Mouse (Mus musculus) thymus, adult 18-20 months (tissue): Measurements from ENCODE around the gene Cd300ld3.
"Not testable (repeated sequence)": the region's sequence is repeated elsewhere in the genome, so short reads cannot be mapped to it uniquely, and the experiment has no call there.

ENCODE experiments used
- DNase-seq, 2 experiments: peaks; one replicate each; pipeline ENCODE4 v3.0.0; 2022; ENCODE audit warnings: mixed read lengths in 2 of 2

The Cd300ld3 gene

GRCm38 (mm10) chr11:115052991-115053390, 4.8 kb upstream of the Cd300ld3 start:
- DNase-seq = no peak

DNA sequence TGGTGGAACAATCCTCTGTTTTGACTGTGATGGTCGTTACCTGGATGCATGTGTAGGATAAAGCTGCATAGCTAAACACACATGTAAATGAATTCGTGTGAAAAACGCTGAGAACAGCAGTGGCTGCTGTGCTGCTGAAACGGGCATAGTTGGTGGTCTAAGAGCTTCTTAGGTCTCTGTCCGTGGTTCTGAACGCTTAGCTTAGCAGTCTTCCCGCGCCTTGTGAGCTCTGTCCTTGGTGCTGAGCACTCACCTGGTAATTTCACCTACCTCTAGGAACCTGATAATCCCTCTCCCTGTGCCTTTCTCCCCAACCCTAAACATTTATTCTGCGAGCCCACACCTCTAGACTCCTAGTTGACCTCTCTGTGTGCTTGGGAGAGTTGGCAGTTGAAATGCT, 4.0 kb upstream of the Cd300ld3 start:
- DNase-seq = no peak

DNA sequence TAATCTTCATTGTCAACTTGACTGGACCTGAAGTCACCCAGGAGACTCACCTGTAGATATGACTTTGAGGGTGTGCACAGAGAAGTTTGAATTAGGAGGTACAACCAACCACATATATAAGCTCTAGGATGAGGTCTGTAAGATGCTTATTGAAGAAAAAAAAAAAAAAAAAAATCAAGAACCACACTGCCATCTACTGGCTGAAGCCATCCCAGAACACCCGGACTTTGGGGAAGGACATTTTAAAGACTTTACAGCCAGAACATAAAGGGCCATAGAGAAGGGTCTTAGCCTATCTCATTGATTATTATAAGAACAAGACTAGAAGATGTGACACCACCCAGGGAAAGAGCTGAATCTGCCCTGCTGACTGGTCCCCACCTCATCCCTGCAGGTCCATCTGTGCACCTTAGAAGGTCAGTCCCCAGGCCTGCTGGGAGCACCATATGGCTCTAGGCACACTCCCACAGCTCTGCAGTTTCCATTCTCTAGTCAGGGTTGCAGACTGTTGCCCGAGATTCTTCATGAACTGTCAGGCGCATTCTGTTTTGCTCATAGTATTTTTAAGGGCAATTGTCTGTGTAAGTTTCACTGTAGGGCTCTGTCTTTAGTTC, 1.2 kb upstream of the Cd300ld3 start:
- DNase-seq = no peak

- DNase-seq = not testable (repeated sequence)
Measured at GRCm38 (mm10) chr11:115037669-115038068, 10.5 kb downstream of the Cd300ld3 start, which contains the start of gene Cd300ld5. Cd300ld5 (minus strand) TSS chr11:115037769.

GRCm38 (mm10) chr11:115026912-115027311, 21.3 kb downstream of the Cd300ld3 start, which contains the start of gene Cd300ld4:
Cd300ld4 (minus strand) TSS chr11:115027012.
- DNase-seq = not testable (repeated sequence)

DNA sequence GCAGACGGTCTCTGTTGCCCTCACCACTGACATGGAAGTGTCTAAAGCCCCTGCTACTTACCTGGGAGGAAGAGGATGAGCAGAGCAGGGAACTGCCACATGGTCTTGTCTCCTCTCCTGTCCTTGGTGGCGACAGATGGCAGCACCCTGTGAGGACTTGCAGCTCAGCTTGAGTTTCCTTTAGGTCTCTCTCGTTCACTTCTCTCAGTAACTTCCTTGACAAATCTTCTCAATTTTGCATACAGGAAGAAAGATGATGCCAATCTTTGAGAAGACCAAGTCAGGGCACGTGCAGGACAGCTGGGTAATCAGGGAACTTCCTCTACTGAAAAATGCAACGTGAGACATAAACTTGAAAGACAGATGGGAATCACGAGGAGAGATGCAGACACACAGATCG, 32.1 kb downstream of the Cd300ld3 start, which contains the start of gene Cd300ld2:
Gene Cd300ld2, minus strand, starts transcription at position 101 of the 400 bp plus-strand sequence.
- not testable (repeated sequence) for DNase-seq

DNA sequence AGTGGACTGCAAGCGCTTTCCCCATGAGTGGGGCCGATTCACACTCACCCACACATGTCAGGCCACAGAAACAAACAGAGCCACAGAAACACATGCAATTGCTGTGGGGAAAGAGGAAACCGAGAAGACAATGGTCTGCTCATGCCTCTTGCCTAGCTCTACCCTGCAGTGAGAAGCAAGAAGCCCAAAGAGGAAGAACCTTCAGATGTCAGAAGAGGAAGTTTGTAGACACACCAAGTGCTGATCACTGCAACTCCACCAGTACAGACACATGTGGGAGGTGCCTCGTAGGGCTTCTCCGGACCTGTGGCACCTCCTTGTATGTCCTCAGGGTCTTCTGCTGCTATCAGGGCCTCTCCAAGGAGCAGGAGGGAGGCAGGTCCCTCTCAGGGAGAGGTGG, 44.1 kb downstream of the Cd300ld3 start:
- DNase-seq = no peak

GRCm38 (mm10) chr11:115001474-115002040, 46.7 kb downstream of the Cd300ld3 start, which contains the start of gene Cd300c2:
Cd300c2 (minus strand) TSS chr11:115001880.
- DNase-seq = no peak
